ENCODE assay signal across 10 mouse cellular contexts in the genomic region with DNA sequence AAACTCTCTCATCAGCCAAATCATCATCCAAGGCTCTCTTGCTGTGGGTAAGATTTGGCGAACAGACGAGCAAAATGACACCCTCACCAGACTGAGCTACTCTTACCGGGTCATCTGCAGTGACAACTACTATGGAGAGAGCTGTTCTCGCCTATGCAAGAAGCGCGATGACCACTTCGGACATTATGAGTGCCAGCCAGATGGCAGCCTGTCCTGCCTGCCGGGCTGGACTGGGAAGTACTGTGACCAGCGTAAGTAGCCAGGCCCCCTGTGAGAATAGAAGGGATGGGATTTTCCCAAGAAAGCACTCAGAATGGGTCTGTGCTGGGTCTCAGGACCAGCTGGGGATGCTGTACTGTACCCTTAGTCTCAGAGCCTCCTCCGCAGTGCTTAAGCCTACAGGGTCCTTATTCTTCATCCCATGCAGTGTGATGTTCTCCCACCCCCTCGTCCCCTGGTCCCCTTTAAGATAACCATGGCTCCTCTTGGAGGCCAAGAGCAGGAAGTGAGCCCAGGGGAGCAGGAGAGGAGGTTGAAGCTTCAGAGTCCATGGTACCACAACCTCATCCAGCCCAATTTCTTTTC. TPM values are rescaled to one million over a fixed set of nuclear protein-coding genes. Genes with fewer than 3 reads are reported as not detected.
DNase-seq lines count a peak whose midpoint lies in the region; ATAC-seq and TF ChIP-seq lines count a peak whose summit lies in the region.
"Had no signal": no experiment of that assay in that cellular context is flagged by ENCODE, and none has a peak within 500 bp of the region (broad histone marks: within the 10 kb centered on the region; RNA-seq: fewer than 3 reads in every experiment).

No protein-coding gene starts in this region.

- DNase-seq in gastrocnemius, adult 2 months, result no peak
- DNase-seq in gastrocnemius, adult 18-20 months (ENCODE audit: low spot score), result no peak
- DNase-seq in adrenal gland, adult 18-20 months (ENCODE audit: low spot score in 2 of 2), result no peak
- DNase-seq in adrenal gland, postnatal 36 days, result no peak

- H3K36me3 ChIP-seq in heart, embryonic 16.5 days (ENCODE audit: control insufficient read depth, insufficient read depth), result no peaks in the 10 kb centered on the region
- H3K36me3 ChIP-seq in liver, embryonic 15.5 days (replicated peaks), result no peaks in the 10 kb centered on the region

- peak overlapping the region; percentile 54 for H3K9ac ChIP-seq in heart, embryonic 16.5 days (ENCODE audit: low read length)
- no peak overlapping the region for H3K9ac ChIP-seq in liver, embryonic 15.5 days

- intact Hi-C loops in gastrocnemius, adult 2 months (cut with DNase I), result no loop called here

- H3K4me1 ChIP-seq in brown adipose tissue, adult 24 weeks (ENCODE audit: control insufficient read depth, insufficient read depth, insufficient read length, low read length), result 0 out of 2 replicates have a peak, but pooled peaks cover 2% of the 10 kb centered on the region
- peaks cover 14% of the 10 kb centered on the region for H3K4me1 ChIP-seq in heart, embryonic 16.5 days (ENCODE audit: control insufficient read depth, insufficient read depth, low read length)
- H3K4me1 ChIP-seq in liver, embryonic 15.5 days (replicated peaks), result peaks cover 43% of the 10 kb centered on the region

- no peak for ATAC-seq in heart, embryonic 16.5 days (replicated peaks; ENCODE audit: extremely low read depth, insufficient read depth, low FRiP score)
- ATAC-seq in liver, embryonic 15.5 days (ENCODE audit: insufficient read depth), result no peak
- no peak for ATAC-seq in frontal cortex, adult (ENCODE audit: low TSS enrichment)

- 24% methylated on average over 11 of the region's 11 CpGs for WGBS in heart, embryonic 16.5 days
- WGBS in liver, embryonic 15.5 days (ENCODE audit: insufficient replicate concordance), result 36% methylated on average over 11 of the region's 11 CpGs

- H3K9me3 ChIP-seq in heart, embryonic 16.5 days (replicated peaks; ENCODE audit: control insufficient read depth, low read length), result no peaks in the 10 kb centered on the region
- H3K9me3 ChIP-seq in liver, embryonic 15.5 days (replicated peaks), result no peaks in the 10 kb centered on the region

- H3K27me3 ChIP-seq in heart, embryonic 16.5 days (ENCODE audit: control insufficient read depth, insufficient read depth, low read length), result peaks cover 63% of the 10 kb centered on the region
- H3K27me3 ChIP-seq in liver, embryonic 15.5 days, result peaks cover 100% of the 10 kb centered on the region

- H3K4me2 ChIP-seq in heart, embryonic 16.5 days (ENCODE audit: low read depth, low read length), result peak overlapping the region; percentile 85
- H3K4me2 ChIP-seq in liver, embryonic 15.5 days, result peak overlapping the region; percentile 1; the same call in 1 of the 2 replicates

- H3K4me3 ChIP-seq in gastrocnemius, adult 2 months, result peak overlapping the region; percentile 81
- peak overlapping the region; percentile 65 for H3K4me3 ChIP-seq in brown adipose tissue, adult 24 weeks (ENCODE audit: insufficient read depth, low read depth, low read length)
- peak overlapping the region; percentile 65 for H3K4me3 ChIP-seq in heart, embryonic 16.5 days (ENCODE audit: low read length)
- no peak overlapping the region for H3K4me3 ChIP-seq in liver, embryonic 15.5 days (replicated peaks)

- H3K27ac ChIP-seq in gastrocnemius, adult 2 months, result peak overlapping the region; percentile 83
- H3K27ac ChIP-seq in brown adipose tissue, adult 24 weeks (replicated peaks; ENCODE audit: low read depth, low read length), result peak overlapping the region; percentile 86
- H3K27ac ChIP-seq in heart, embryonic 16.5 days (ENCODE audit: low read length), result peak overlapping the region; percentile 30
- no peak overlapping the region for H3K27ac ChIP-seq in liver, embryonic 15.5 days (replicated peaks)
- H3K27ac ChIP-seq: macrophage had no signal

- no peak for TF ChIP-seq CTCF in gastrocnemius, adult 2 months (IDR thresholded peaks at IDR 0.05)

RNA-seq across cellular contexts. Expression of gene Dll4, which starts 2.5 kb away (rescaled TPM):
- 1 to 10 TPM; 3.8 to 4.8 TPM for total RNA-seq in gastrocnemius, adult 2 months (2021)
- total RNA-seq in gastrocnemius, adult 18-20 months (2021), result 1 to 10 TPM; 3.2 to 4.5 TPM
- 3.2 and 5.8 TPM in 2 replicates for polyA plus RNA-seq in brown adipose tissue, adult 24 weeks (2012; ENCODE audit: insufficient read depth, insufficient read length, missing spikeins)
- polyA plus RNA-seq in heart, embryonic 16.5 days (2015; fragmentation: Nextera tagmentation; extraction: Ambion mirVana), result 14.1 TPM in 2 replicates
- 1.9 and 2.1 TPM in 2 replicates for polyA plus RNA-seq in liver, embryonic 15.5 days (2015; fragmentation: Nextera tagmentation; extraction: Ambion mirVana)
- 10 to 100 TPM in 1 of 2 experiments, 1 to 10 TPM in 1; 9.7 to 10.5 TPM for total RNA-seq in adrenal gland, adult 18-20 months (2021)
- total RNA-seq in adrenal gland, postnatal 36 days (2021), result 10 to 100 TPM in 1 of 2 experiments, 1 to 10 TPM in 1; 7.2 to 10.6 TPM
- polyA plus RNA-seq: C2C12, macrophage had no signal

RNA-seq across cellular contexts. Expression of gene Chac1, which starts 23.0 kb away (rescaled TPM):
- total RNA-seq in gastrocnemius, adult 2 months (2021), result 10 to 100 TPM; 30.1 to 90.4 TPM
- 100 to 1,000 TPM in 1 of 2 experiments, 10 to 100 TPM in 1; 50.6 to 108 TPM for total RNA-seq in gastrocnemius, adult 18-20 months (2021)
- 2.1 and 2.3 TPM in 2 replicates for polyA plus RNA-seq in brown adipose tissue, adult 24 weeks (2012; ENCODE audit: insufficient read depth, insufficient read length, missing spikeins)
- polyA plus RNA-seq in heart, embryonic 16.5 days (2015; fragmentation: Nextera tagmentation; extraction: Ambion mirVana), result 0.42 and 0.50 TPM in 2 replicates
- polyA plus RNA-seq in liver, embryonic 15.5 days (2015; fragmentation: Nextera tagmentation; extraction: Ambion mirVana), result 2.9 and 3.4 TPM in 2 replicates
- 10 to 100 TPM in 1 of 2 experiments, 1 to 10 TPM in 1; 3.7 to 13.2 TPM for total RNA-seq in adrenal gland, adult 18-20 months (2021)
- 1 to 10 TPM; 4.6 to 9.3 TPM for total RNA-seq in adrenal gland, postnatal 36 days (2021)

RNA-seq across cellular contexts. Expression of gene Vps18, which starts 39.5 kb away (rescaled TPM):
- total RNA-seq in gastrocnemius, adult 2 months (2021), result 10 to 100 TPM; 10.9 to 11.7 TPM
- total RNA-seq in gastrocnemius, adult 18-20 months (2021), result 10 to 100 TPM; 10.1 to 10.2 TPM
- polyA plus RNA-seq in brown adipose tissue, adult 24 weeks (2012; ENCODE audit: insufficient read depth, insufficient read length, missing spikeins), result 3.6 and 4.8 TPM in 2 replicates
- polyA plus RNA-seq in heart, embryonic 16.5 days (2015; fragmentation: Nextera tagmentation; extraction: Ambion mirVana), result 13.3 and 13.6 TPM in 2 replicates
- 6.3 and 6.4 TPM in 2 replicates for polyA plus RNA-seq in liver, embryonic 15.5 days (2015; fragmentation: Nextera tagmentation; extraction: Ambion mirVana)
- total RNA-seq in adrenal gland, adult 18-20 months (2021), result 10 to 100 TPM; 24.0 TPM
- 10 to 100 TPM; 20.4 to 24.5 TPM for total RNA-seq in adrenal gland, postnatal 36 days (2021)

RNA-seq across cellular contexts. Expression of gene Rhov, which starts 57.0 kb away (rescaled TPM):
- not detected for total RNA-seq in gastrocnemius, adult 2 months (2021)
- total RNA-seq in gastrocnemius, adult 18-20 months (2021), result not detected
- polyA plus RNA-seq in brown adipose tissue, adult 24 weeks (2012; ENCODE audit: insufficient read depth, insufficient read length, missing spikeins), result not detected in 2 replicates
- polyA plus RNA-seq in heart, embryonic 16.5 days (2015; fragmentation: Nextera tagmentation; extraction: Ambion mirVana), result 1.0 and 1.3 TPM in 2 replicates
- polyA plus RNA-seq in liver, embryonic 15.5 days (2015; fragmentation: Nextera tagmentation; extraction: Ambion mirVana), result 0.08 and 0.26 TPM in 2 replicates
- under 1 TPM; 0.17 to 0.74 TPM for total RNA-seq in adrenal gland, adult 18-20 months (2021)
- total RNA-seq in adrenal gland, postnatal 36 days (2021), result under 1 TPM; 0.36 to 0.60 TPM
